Mouse (Mus musculus) spleen, adult 2 months (tissue): ENCODE results near the gene 1700024P04Rik.

Source experiments
- CTCF ChIP-seq: fragments of 200-500 bp; IDR thresholded peaks from 2 replicates; pipeline ENCODE4 v1.5.1; 2011; ENCODE audit warnings: mild to moderate bottlenecking, inconsistent platforms; ENCODE audit not compliant: insufficient read depth, insufficient read length, insufficient replicate concordance; ENCODE audit errors: extremely low read depth
- POLR2A ChIP-seq: fragments of 200-500 bp; IDR thresholded peaks from 2 replicates; pipeline ENCODE4 v1.6.1; 2011; ENCODE audit warnings: low read depth, low read length, inconsistent platforms

DNA sequence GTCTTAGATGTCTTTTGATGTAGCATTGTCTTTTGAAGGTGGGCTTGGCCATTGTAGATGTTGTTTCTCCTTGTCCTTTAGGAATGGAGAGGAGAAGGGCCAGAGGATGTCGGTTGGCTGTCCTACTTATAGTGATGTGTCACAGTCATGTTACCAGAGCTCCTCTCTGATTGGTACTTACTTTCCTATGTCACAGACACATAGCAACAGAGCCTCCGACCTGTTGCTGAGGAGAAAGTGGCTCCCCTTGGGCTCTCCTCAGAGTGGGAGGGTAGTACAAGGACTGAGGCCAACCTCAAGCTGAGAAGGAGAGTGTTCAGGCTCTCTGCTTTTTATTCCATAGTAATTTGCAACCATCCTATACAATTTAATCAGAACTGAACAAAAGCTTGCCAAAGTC is at the start of gene 1700024P04Rik:
- TF ChIP-seq CTCF, result no peak
- TF ChIP-seq POLR2A, result no peak
